Mouse (Mus musculus) embryonic fibroblast, embryonic 13.5 days (primary cell): ENCODE measurements at regions not wholly inside any gene's neighbourhood (a gene's known extent, or its start where the extent isn't known, plus 50 kb on each side); places are given as distances from the start of the nearest gene placed in this dataset.

Source experiments
- CTCF ChIP-seq: IDR thresholded peaks from 2 replicates; pipeline ENCODE4 v1.5.1; 2011; ENCODE audit warnings: mild to moderate bottlenecking, control low read depth, low read length, moderate library complexity, borderline replicate concordance; ENCODE audit not compliant: insufficient read depth
- POLR2A ChIP-seq: IDR thresholded peaks from 2 replicates; pipeline ENCODE4 v1.6.1; 2011; ENCODE audit warnings: low read depth, mild to moderate bottlenecking, control low read depth, low read length, moderate library complexity

DNA sequence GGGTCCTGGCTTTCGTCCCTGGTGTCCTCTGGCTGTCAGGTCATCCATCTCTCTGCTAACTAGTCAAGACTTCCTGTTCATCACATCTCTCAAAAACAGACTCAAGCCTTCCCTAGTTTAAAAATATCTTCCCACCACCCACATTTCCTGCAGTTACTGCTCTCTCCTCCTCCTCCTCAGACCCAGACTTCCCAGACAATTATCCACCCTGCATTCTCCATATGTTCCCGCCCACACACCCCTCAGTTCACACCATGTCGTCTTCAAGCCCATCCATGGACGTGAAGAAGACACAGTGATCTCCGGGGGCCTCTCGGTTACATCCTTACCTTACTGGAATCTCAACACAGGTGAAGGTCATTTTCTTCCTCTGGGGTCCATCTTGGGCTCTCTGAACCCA lies 444.4 kb downstream of the Pdcd6ip start:
- TF ChIP-seq POLR2A (no peak), CTCF (no peak)
